Mouse (Mus musculus): Measurements from ENCODE around the gene Smarcal1. TPM values are rescaled to one million over a fixed set of nuclear protein-coding genes. Genes with fewer than 3 reads are reported as not detected.
A peak's percentile ranks its signal among the peaks of the same experiment; 100 is the strongest.

Gene Smarcal1
- total RNA-seq (2021): 10 to 100 TPM; 26.3 to 40.2 TPM
- long read RNA-seq, experiment 1, transcript Smarcal1-201 (17 exons, 3,059 nt): major isoform, 8 of 16 reads
- long read RNA-seq, experiment 1, partial matches to known transcripts: 8 of 16 reads
- long read RNA-seq, experiment 1, other reads (novel, unspliced or antisense): 0 of 16 reads
- long read RNA-seq, experiment 2, transcript Smarcal1-201 (17 exons, 3,059 nt): major isoform, 6 of 12 reads
- long read RNA-seq, experiment 2, partial matches to known transcripts: 1 of 12 reads
- long read RNA-seq, experiment 2, other reads (novel, unspliced or antisense): 5 of 12 reads

GRCm38 (mm10) chr1:72582947-72583731 is at the start of gene Smarcal1:
TSS of gene Smarcal1 (plus strand) at chr1:72583251.
- peak; percentile 93 for DNase-seq

GRCm38 (mm10) chr1:72533439-72533838 is 49.6 kb upstream of the Smarcal1 start:
- no peak for DNase-seq

GRCm38 (mm10) chr1:72535725-72536571 is 47.1 kb upstream of the Smarcal1 start:
- DNase-seq: peak; percentile 14

GRCm38 (mm10) chr1:72536611-72537351 is 46.3 kb upstream of the Smarcal1 start, which contains the start of gene March4:
TSS of gene March4 (minus strand) at chr1:72536930.
- peak; percentile 88 for DNase-seq

GRCm38 (mm10) chr1:72538266-72538665 is 44.8 kb upstream of the Smarcal1 start:
- no peak for DNase-seq

- no peak for DNase-seq
Measured at GRCm38 (mm10) chr1:72550317-72550716, 32.7 kb upstream of the Smarcal1 start.

DNA sequence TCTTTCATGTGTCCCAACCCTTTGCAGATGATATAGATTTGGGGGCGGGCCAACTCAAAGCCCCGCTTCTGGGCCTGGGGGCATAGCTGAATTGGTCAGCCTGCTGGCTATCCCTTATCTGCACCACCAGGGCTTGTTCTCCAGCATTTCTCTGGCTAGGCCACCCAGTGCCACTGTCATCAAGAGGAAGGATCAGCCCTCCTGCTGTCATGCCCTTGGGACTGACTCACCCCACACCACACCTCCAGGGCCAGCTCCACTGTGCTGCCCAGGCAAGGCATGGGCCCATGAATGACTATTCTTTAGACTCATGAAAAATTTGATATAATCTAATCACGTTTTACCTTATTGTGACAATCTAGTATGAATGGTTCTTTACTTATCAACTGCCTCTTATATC is 26.6 kb upstream of the Smarcal1 start:
- peak; percentile 37 for DNase-seq

DNA sequence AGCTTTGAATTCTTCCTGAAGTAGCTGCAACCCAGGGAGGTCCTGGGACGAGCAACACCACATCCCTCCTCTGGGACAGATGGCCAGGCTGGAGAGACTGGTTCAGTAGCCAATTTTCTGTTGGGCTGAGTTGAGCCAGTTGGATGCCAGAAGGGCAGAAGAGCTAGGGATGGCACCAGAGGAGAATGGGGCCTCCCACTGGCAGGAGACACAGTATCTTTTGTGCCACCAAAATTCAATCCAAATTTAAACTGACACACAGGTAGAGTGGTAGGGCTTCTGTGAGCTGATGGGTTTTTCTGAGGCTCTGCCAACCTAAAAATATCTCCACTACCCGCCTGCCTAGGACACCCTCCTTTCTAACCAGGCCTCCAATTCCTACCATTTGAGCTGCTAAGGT is 24.4 kb upstream of the Smarcal1 start:
- DNase-seq: no peak

- peak; percentile 61 for DNase-seq
Measured at GRCm38 (mm10) chr1:72564334-72564962, 18.6 kb upstream of the Smarcal1 start.

DNA sequence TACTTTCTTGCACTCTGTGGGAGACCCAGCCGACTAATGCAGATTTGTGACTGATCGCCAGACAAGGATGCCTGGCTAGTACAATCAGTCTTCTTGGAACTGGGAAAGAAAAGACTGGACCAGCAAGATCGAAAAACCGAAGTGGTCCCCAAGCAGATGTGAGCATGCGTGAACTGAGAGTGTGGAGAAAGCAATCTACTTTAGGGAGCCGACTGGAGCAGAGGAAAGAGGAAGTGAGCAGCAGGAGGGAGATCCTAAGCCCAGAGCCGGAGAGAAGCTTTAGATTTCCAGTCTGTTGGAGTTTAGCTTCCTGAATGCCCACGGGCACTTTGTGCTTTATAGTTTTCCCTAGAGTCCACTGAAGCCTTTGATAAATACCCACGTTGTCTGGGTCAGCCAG is 16.0 kb upstream of the Smarcal1 start:
- no peak for DNase-seq

GRCm38 (mm10) chr1:72568725-72569124 is 14.3 kb upstream of the Smarcal1 start:
- DNase-seq: no peak

GRCm38 (mm10) chr1:72574047-72574446 is 9.0 kb upstream of the Smarcal1 start:
- no peak for DNase-seq

DNA sequence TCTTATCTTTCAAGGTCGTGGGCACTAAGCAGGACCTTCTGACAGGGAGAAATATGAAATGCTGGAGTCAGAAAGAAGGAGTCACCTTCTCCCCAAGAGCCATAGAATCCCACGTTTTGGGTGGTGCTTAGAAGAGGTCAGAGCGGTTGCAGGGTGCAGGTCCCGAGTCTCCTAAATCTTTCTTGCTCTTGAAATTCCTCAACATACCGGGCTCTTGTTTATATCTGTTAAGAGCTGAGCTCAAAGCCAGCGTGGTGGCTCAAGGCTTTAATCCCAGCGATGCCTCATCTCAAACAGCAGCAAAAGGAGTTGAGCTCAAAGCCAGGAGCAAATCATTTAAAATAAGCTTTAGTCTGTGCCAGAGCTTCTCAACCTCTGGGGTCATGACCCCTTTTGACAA is 8.4 kb upstream of the Smarcal1 start:
- DNase-seq: no peak

DNA sequence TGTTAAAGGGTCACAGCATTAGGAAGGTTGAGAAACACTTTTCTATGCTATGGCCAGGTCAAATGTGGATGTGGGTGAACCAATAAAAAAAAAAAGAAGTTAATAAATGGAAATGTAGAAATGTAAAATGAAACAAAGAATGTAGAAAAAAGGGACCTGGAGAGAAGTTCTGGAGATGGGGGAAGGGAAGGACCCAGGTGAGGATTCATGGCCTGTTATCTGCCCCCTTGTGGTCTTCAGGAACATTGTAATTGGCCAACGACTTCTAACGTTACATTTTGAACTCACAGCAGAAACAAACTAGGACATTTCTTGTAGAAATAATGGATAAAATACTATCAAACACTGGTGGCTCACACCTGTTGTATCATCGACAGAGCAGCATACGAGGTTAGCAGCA is 7.9 kb upstream of the Smarcal1 start:
- no peak for DNase-seq

DNA sequence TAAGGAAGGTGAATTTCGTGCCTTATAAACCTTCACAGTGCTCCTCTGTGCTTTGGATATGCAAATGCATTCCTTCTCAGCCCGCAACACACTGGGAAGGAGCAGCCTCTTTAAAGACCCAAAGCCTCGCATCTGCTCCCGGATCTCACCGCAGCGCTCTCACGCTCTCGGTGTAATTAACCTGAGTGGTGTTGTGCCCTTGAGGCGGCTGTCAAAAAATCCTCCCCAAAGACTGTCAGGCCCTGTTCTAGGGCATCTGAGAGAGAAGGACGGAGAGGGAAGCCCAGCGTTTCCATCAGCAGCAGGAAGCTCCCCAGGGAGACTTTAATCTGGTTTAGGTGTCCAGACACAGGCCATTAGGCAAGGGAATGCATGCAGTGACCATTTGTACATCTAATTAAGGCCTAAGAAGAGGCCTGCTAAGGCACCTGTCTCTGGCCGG is 5.5 kb upstream of the Smarcal1 start:
- no peak for DNase-seq

DNA sequence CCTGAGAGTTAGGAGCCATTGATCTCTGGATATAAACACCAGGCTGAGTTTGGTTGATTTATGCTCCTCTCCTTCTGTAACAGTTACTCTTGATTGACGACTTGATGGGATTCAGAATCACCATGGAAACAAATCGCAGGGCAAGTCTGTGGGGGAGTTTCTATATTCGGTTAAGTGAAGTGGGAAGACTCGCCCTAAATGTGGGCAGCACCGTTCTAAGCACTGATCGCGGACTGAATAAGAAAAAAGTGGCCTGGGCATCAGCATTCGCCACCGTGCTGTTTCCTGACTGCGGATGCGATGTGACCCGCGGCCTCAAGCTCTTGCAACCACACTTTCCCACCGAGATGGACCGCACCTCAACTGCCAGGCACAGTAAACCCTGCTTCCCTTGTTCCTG is 4.7 kb upstream of the Smarcal1 start:
- no peak for DNase-seq

GRCm38 (mm10) chr1:72578806-72579205 is 4.2 kb upstream of the Smarcal1 start:
- DNase-seq: no peak

- no peak for DNase-seq
Measured at GRCm38 (mm10) chr1:72583906-72584305, 855 bp downstream of the Smarcal1 start.

GRCm38 (mm10) chr1:72585971-72586875 is 3.2 kb downstream of the Smarcal1 start:
- DNase-seq: no peak

DNA sequence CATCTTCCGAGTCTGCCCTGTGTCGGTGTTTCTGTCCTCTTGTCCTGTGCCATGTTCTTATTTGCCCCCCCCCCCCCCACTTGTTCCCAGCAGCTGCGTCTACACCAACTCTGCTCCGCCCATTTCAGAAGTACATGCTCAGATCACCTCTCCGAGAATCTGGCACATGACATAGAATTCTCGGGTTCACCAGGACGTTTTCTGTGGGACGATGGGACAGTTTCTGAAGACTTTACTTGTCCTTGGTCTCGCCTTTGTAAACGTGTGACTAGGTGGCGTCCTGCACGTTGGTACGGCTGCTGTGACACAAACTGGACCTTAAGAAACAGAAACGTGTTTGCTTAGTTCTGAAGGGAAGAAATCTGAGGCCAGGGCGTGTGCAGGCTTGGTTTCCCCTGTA is 4.5 kb downstream of the Smarcal1 start:
- DNase-seq: no peak

Measured in adrenal gland, postnatal 10 days (tissue).